Mouse (Mus musculus): ENCODE results near the gene Ccdc15.

Gene Ccdc15

GRCm38 (mm10) chr9:37232201-37233195, 115.7 kb downstream of the Ccdc15 start:
- DNase-seq (ENCODE audit: low read depth, low spot score) = no peak

DNA sequence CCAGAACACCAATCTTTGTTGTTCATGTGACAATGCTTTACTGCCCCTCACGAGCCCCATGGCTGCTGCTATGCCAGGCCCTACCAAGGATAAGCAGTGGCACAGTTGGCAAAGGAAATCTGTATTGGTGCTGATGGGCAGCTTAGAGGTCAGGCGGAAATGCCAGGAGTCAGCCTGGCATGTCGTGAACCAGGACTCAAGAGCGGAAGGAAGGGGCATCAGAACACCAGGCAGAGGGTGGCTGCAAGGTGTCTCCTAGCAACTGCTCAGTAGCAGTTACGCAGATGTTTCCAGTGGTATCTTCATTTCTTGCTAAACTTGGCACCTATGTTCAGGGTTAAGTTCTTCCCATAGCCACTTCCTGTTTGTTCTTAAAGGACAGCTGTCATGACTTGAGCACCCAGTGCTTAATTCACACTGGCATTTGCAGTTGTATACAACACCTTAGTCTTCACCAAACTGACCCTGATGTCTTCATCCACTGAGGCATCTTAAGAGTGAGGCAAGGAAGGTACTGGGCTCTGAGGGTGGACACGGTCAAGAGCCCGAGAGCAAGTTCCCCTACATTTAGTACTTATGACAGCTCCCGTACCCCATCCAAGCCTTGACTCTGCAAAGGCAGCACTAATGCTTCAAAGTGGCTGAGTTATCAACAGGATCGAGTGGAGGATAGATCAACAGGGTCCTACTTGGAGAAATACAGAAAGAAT, 117.6 kb downstream of the Ccdc15 start:
- no peak for DNase-seq (ENCODE audit: low read depth, low spot score)

DNA sequence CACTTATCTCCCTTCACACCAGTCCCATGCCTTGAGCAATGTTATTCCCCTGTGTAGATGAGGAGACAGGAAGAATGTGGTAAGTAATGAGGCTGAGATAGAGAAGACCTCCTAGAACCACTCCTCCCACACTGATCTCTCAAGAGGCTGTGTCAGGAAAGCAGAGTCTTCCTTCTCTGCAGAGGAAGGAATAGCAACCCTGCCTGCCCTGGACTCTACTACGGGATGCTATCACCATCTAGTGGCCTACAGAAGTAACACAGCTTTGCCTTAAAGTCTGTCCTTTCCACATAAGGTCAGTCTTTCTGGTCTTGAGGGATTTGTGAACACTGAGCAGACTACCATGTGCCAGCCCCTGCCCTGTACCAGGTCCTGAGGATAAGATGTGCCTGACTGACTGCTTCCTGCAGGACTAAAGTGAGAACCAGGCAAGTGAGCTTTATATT, 118.3 kb downstream of the Ccdc15 start:
- DNase-seq (ENCODE audit: low read depth, low spot score) = peak; percentile 71
